Mouse (Mus musculus): ENCODE measurements at regions not wholly inside any gene's neighbourhood (a gene's known extent, or its start where the extent isn't known, plus 50 kb on each side); places are given as distances from the start of the nearest gene placed in this dataset.

DNA sequence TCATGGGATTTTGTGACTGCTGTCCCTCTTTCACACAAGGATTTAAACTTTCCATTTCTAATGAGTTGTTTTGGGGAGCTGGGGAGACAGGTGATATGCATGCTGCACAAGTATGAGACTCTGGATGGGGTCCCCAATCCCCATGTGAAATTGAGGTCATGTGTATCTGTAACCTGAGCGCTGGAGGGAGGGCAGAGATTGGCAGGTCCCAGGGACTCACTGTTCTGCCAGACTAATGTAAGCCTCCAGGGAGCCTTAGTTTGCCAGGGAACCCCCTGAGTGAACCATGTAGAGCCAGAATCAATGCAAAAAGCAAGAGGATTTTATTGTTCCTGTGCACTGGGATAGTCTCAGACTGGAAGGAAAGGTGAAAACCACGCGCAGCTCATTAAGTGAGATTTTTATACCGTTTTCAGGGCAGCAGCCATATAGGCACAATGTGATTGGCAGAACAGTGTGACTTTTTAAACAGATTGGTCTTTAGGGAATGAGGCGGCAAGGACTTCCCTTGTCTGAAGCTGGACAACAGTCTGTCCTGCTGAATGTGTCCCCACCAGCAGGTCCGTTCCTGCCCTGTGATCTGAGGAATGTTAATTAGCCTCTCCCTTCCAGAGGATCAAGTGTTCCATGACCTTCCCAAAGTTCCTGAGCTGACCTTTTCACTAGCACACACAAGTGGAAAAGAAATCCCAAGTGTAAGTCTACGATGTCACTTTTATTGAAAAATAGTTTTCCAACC lies 59.9 kb upstream of the Oxgr1 start:
- in situ Hi-C loops (cut with MboI; ENCODE audit: unreplicated experiment in 2 of 2): no loop called here

- in situ Hi-C loops (cut with MboI; ENCODE audit: unreplicated experiment in 2 of 2): no loop called here
Observed at GRCm38 (mm10) chr14:120102749-120103142, 60.5 kb upstream of the Oxgr1 start.

- in situ Hi-C loops (cut with MboI; ENCODE audit: unreplicated experiment in 2 of 2): no loop called here
Observed at GRCm38 (mm10) chr14:120109846-120110245, 67.6 kb upstream of the Oxgr1 start.

- in situ Hi-C loops (cut with MboI; ENCODE audit: unreplicated experiment in 2 of 2): no loop called here
Observed at GRCm38 (mm10) chr14:120113316-120113715, 71.1 kb upstream of the Oxgr1 start.

GRCm38 (mm10) chr14:120118582-120118981 lies 76.3 kb upstream of the Oxgr1 start:
- in situ Hi-C loops (cut with MboI; ENCODE audit: unreplicated experiment in 2 of 2): no loop called here

GRCm38 (mm10) chr14:120119094-120119501 lies 76.9 kb upstream of the Oxgr1 start:
- in situ Hi-C loops (cut with MboI; ENCODE audit: unreplicated experiment in 2 of 2): no loop called here

GRCm38 (mm10) chr14:120119506-120119905 lies 77.3 kb upstream of the Oxgr1 start:
- in situ Hi-C loops (cut with MboI; ENCODE audit: unreplicated experiment in 2 of 2): no loop called here

DNA sequence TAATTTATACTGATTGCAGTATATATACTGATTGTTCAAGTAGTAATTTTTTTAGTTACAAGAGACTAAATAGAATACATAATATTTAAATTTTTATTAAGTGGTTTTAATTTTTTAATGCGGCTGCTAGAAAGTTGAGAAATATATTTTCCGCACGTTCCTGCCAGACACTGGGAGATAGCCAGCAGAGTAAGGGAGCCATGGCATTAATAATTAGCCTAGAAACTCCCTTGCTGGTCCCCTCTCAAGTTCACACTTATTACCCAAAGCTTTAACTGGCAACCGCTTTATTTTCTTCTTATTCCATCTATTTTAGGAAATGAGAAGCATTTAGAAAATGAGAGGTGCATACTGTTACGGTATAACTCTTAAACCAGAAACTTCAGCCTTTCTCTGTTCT lies 78.0 kb upstream of the Oxgr1 start:
- in situ Hi-C loops (cut with MboI; ENCODE audit: unreplicated experiment in 2 of 2): no loop called here

- in situ Hi-C loops (cut with MboI; ENCODE audit: unreplicated experiment in 2 of 2): no loop called here
Observed at GRCm38 (mm10) chr14:120125315-120125714, 83.1 kb upstream of the Oxgr1 start.

GRCm38 (mm10) chr14:120127481-120127880 lies 85.2 kb upstream of the Oxgr1 start:
- in situ Hi-C loops (cut with MboI; ENCODE audit: unreplicated experiment in 2 of 2): no loop called here

GRCm38 (mm10) chr14:120134346-120135008 lies 92.2 kb upstream of the Oxgr1 start:
- in situ Hi-C loops (cut with MboI; ENCODE audit: unreplicated experiment in 2 of 2): loop anchor here (5.0 kb wide), 1 partner anchor 268 kb away; no protein-coding TSS in a partner anchor

DNA sequence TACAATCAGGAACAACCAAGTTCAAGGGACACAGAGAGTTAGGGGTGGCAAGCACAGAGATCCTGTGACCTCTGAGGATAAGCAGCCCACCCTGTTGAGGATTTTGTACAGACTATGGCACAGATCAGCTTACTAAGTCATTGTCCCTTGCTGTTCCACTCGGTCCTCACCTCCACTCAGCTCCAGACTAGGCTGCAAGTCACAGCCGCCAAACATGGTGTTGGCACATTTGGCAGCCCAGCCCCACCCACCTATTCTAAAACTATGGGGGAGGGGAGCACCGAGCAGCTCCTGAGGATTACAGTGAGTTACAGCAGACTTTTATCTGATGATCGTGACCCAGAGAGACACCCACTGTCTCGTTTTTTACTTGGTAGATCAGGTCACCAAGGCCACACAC lies 93.0 kb upstream of the Oxgr1 start:
- in situ Hi-C loops (cut with MboI; ENCODE audit: unreplicated experiment in 2 of 2): loop anchor here (5.0 kb wide), 1 partner anchor 267 kb away; no protein-coding TSS in a partner anchor

DNA sequence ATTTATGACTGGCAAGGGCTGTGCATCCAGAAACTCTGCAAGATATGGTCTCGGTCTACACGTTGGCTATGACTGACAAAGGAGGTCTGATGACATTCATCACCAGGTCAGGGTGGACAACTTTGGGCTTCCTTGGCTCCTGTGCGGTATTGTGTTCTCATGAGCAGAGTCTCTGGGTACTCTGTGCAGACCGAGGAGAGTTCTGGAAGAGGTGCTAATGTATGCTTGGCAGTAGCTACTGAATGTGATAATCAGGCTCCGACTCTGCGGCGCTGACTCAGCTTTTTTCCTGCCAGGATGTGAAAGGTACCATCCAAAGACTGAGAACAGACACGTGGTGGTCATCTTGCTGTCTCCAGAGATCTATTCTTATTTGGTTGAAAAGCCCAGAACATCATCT lies 94.5 kb upstream of the Oxgr1 start:
- in situ Hi-C loops (cut with MboI; ENCODE audit: unreplicated experiment in 2 of 2): loop anchor here (5.0 kb wide), 1 partner anchor 266 kb away; no protein-coding TSS in a partner anchor

DNA sequence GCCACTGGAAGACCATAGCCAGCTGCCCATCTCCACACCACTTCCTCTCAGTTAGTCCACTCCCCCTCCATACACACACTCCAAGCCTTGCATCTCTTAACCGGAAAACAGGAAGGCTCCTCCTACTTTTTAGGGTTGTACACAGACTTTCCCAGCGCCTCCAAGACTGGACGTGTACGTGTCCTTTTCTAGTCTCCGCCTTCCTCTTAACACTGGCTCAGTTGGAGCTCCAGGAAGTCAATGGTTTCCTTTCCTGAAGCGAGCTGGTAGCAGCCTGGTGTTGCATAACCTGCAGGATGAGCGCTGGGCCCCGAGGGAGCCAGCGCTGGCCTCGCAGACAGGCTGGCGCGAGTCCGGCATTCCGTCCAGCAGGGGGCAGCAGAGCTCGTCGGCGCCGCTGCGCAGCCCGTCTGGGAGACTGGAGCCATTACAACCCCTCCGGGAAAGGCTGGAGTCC lies 95.5 kb upstream of the Oxgr1 start:
- in situ Hi-C loops (cut with MboI; ENCODE audit: unreplicated experiment in 2 of 2): loop anchor here (5.0 kb wide), 1 partner anchor 265 kb away; no protein-coding TSS in a partner anchor

- in situ Hi-C loops (cut with MboI; ENCODE audit: unreplicated experiment in 2 of 2): loop anchor here (5.0 kb wide), 1 partner anchor 264 kb away; no protein-coding TSS in a partner anchor
Observed at GRCm38 (mm10) chr14:120138546-120138945, 96.3 kb upstream of the Oxgr1 start.

GRCm38 (mm10) chr14:120139256-120139655 lies 97.0 kb upstream of the Oxgr1 start:
- in situ Hi-C loops (cut with MboI; ENCODE audit: unreplicated experiment in 2 of 2): loop anchor here (5.0 kb wide), 1 partner anchor 263 kb away; no protein-coding TSS in a partner anchor

DNA sequence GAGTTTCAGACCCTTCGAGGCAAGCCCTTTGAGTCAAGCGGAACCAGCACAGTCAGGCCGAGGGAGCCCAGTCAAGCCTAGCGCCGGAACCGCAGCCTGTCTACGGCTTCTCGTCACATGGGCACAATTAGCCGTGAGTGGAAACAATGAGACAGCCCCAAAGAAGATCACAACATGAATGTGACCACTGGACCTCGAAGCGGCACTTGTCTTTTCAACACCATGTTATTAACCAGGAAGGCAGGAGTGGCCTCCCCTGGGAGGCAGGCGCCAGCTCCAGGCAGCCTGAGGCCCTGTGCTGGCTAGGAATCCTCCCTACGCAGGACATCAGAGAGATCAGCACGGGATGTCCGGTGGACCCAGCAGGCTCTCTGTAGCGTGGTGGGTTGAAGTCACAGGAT lies 97.4 kb upstream of the Oxgr1 start:
- in situ Hi-C loops (cut with MboI; ENCODE audit: unreplicated experiment in 2 of 2): loop anchor here (5.0 kb wide), 1 partner anchor 263 kb away; no protein-coding TSS in a partner anchor

DNA sequence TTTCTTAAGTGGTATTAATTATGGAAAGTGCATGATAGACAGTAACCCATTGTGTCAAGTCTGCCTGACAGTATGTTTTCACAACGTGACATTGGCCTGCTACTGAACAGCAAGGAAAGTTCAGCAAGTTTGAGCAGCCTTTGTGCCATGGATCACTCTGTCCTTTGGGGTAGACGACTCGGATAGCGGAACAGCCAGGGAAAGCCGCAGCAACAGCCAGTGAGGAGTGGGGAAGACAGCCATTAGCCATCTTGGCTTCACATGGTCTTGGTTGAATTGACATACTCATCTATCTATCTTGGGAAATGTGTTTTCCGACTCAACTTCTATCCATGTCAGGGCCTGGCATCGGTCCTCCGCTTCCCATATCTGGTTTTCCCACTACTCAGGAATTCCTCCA lies 98.0 kb upstream of the Oxgr1 start:
- in situ Hi-C loops (cut with MboI; ENCODE audit: unreplicated experiment in 2 of 2): no loop called here

DNA sequence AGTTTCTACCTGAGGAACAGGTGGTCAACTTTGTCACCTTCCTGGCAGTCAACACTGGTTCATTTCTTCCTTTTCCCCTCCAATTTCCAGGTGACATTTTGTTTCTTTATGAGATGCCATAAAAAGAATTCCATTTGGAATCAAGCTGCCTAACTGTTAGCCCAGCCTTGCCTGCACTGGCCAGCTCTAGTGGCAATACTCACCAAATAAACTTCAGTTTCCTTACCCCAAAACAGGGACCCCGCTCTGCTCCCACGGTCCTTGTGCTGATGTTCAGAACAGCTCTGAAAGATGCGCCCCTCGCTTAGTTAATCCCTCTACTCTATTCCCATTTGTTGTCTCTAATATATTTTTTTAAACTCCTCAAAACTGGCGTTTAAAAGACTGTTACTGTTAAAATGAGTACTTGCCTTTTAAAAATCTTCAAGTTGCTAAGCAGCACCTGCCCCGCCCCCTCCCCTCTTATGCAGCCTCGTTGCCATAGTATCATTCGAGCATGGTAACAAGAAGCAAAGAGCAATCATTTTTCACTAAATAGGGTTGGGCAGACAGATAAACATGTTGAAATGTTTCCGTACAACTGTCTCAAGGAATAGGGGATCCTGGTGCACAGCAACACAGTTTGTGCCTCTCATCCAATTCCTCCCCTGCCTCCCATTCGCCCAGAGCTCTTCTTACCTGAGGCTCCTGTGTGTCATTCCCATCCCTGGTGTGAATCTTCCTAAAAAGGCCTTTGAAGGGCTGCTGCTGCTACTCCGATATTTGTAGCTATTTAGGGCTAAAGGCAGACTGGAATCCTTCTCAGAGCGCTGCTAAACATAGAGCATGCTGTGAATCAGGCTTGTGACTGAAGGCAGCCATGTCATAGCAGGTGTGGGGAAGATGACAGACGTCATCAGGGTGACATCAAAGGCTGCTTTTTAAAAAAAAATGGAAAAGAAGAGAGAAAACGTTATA lies 98.8 kb upstream of the Oxgr1 start:
- in situ Hi-C loops (cut with MboI; ENCODE audit: unreplicated experiment in 2 of 2): no loop called here

DNA sequence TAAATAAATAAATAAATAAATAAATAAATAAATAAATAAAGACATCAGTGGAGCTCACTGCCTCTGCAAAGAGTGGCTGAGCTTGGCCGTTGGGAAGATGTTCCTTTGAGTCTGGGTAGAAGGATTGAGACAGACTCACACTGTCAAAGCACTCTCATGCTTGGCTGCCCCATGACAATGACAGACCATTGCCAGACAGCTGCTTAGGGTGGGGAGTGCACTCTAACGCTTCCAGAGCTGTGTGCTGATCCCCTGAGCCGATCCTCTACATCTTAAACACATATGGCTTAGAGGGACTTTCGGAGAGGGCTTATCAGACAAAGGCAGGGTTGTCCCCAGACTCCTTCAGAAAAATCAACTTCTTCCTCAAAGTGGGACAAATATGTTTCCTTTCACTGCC lies 100.0 kb upstream of the Oxgr1 start:
- in situ Hi-C loops (cut with MboI; ENCODE audit: unreplicated experiment in 2 of 2): no loop called here

GRCm38 (mm10) chr14:120144451-120144850 lies 102.2 kb upstream of the Oxgr1 start:
- in situ Hi-C loops (cut with MboI; ENCODE audit: unreplicated experiment in 2 of 2): no loop called here
